Mouse (Mus musculus) heart, postnatal 0 days (tissue): ENCODE results near the gene BC017158.

Experiments used
- CTCF ChIP-seq: IDR thresholded peaks from 2 replicates; pipeline ENCODE4 v1.5.1; 2016; ENCODE audit warnings: antibody characterized with exemption, control low read depth, low read depth
- EP300 ChIP-seq: IDR thresholded peaks from 2 replicates; pipeline ENCODE4 v1.6.1; 2016; ENCODE audit warnings: antibody characterized with exemption, low read depth

GRCm38 (mm10) chr7:128235481-128235880, 62.5 kb downstream of the BC017158 start:
- TF ChIP-seq CTCF: no peak
- no peak for TF ChIP-seq EP300
